Mouse (Mus musculus) intestine, embryonic 14.5 days (tissue): ENCODE measurements at regions not wholly inside any gene's neighbourhood (a gene's known extent, or its start where the extent isn't known, plus 50 kb on each side); places are given as distances from the start of the nearest gene placed in this dataset.

ENCODE experiments used
- ATAC-seq: fragments of 200-750 bp; cut with Nextera tagmentation; replicated peaks from 2 replicates; pipeline ENCODE4 v1.8.0; 2017; ENCODE audit warnings: low read depth, moderate number of reproducible peaks, moderate TSS enrichment, moderate library complexity; ENCODE audit not compliant: low FRiP score, low TSS enrichment
- DNase-seq: peaks from one replicate; pipeline ENCODE4 v3.0.0-alpha.2; 2018; ENCODE audit warnings: low spot score
- H3K27ac ChIP-seq: fragments of 300-500 bp; sonication (generic); 2 replicates; pipeline ENCODE4 v1.5.1; 2014; ENCODE audit warnings: low read depth, mild to moderate bottlenecking, control low read depth
- H3K27me3 ChIP-seq: fragments of 300-500 bp; sonication (generic); replicated peaks from 2 replicates; pipeline ENCODE4 v1.6.1; 2014; ENCODE audit warnings: low read length, control low read depth; ENCODE audit not compliant: control insufficient read depth, insufficient read depth
- H3K36me3 ChIP-seq: fragments of 300-500 bp; sonication (generic); 2 replicates; pipeline ENCODE4 v1.6.1; 2014; ENCODE audit warnings: low read length, control low read depth; ENCODE audit not compliant: control insufficient read depth, insufficient read depth
- H3K4me1 ChIP-seq: fragments of 300-500 bp; sonication (generic); replicated peaks from 2 replicates; pipeline ENCODE4 v1.6.1; 2014; ENCODE audit warnings: low read length, control low read depth, mixed read lengths; ENCODE audit not compliant: control insufficient read depth, insufficient read depth
- H3K4me2 ChIP-seq: fragments of 300-500 bp; sonication (generic); 2 replicates; pipeline ENCODE4 v1.6.1; 2014; ENCODE audit warnings: low read length
- H3K4me3 ChIP-seq: fragments of 300-500 bp; sonication (generic); 2 replicates; pipeline ENCODE4 v1.5.1; 2014; ENCODE audit warnings: low read depth, low read length, control low read depth, mixed read lengths
- H3K9ac ChIP-seq: fragments of 300-500 bp; sonication (generic); 2 replicates; pipeline ENCODE4 v1.6.1; 2014; ENCODE audit warnings: mild to moderate bottlenecking, low read length
- H3K9me3 ChIP-seq: fragments of 300-500 bp; sonication (generic); 2 replicates; pipeline ENCODE4 v1.6.1; 2016; ENCODE audit warnings: low read length, control low read depth; ENCODE audit not compliant: control insufficient read depth
- WGBS: fragments of 180-500 bp; shearing (Covaris S2); extraction: QIAGEN DNeasy Blood & Tissue Kit; methylation state at CpG from one replicate; pipeline ENCODE4 v1.1.7; 2014; 5-methylcytosine and 5-hydroxymethylcytosine counted together

DNA sequence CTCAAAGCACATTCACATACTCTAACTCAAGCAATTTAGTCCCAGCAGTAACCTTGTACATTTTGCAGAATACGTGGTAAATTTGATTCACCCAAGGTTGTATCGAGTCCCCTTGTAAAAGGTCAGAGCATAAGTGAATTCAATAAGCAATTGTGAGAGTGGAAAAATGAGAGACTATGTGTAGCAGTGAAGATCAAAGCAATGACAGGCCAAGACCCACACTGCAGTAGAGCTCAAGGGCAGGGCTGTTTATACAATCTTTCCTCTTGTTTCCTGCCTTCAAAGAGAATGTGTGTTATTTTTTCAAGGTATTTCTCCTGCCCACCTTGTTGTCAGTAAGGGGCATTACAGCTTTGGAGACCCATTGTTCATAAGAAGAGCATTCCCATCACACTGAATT, 311.4 kb upstream of the Cblb start:
- WGBS = 73% methylated on average over 2 of the region's 2 CpGs

GRCm38 (mm10) chr16:51722682-51723081, 308.3 kb upstream of the Cblb start:
- H3K36me3 ChIP-seq = no peaks in the 10 kb centered on the region
- no peaks in the 10 kb centered on the region for H3K27me3 ChIP-seq
- no peaks in the 10 kb centered on the region for H3K4me1 ChIP-seq
- DNase-seq = no peak
- 36% methylated on average over 4 of the region's 4 CpGs for WGBS
- no peak overlapping the region for H3K9ac ChIP-seq
- ATAC-seq = no peak
- H3K27ac ChIP-seq = no peak overlapping the region
- no peak overlapping the region for H3K4me3 ChIP-seq
- no peaks in the 10 kb centered on the region for H3K9me3 ChIP-seq
- H3K4me2 ChIP-seq = no peak overlapping the region

More for the DNA sequence above, 311.4 kb upstream of the Cblb start:
- ATAC-seq (no peak), DNase-seq (no peak)
- no peak overlapping the region for H3K9ac ChIP-seq
- H3K4me3 ChIP-seq = no peak overlapping the region
- no peaks in the 10 kb centered on the region for H3K9me3 ChIP-seq
- no peaks in the 10 kb centered on the region for H3K27me3 ChIP-seq
- no peaks in the 10 kb centered on the region for H3K36me3 ChIP-seq
- H3K4me2 ChIP-seq = no peak overlapping the region
- no peak overlapping the region for H3K27ac ChIP-seq
- H3K4me1 ChIP-seq = no peaks in the 10 kb centered on the region

- DNase-seq = no peak
- Histone ChIP-seq H3K36me3 (no peaks in the 10 kb centered on the region), H3K27me3 (no peaks in the 10 kb centered on the region), H3K9ac (no peak overlapping the region), H3K4me3 (no peak overlapping the region), H3K4me2 (no peak overlapping the region), H3K4me1 (no peaks in the 10 kb centered on the region), H3K27ac (no peak overlapping the region), H3K9me3 (no peaks in the 10 kb centered on the region)
- 87% methylated on average over 2 of the region's 2 CpGs for WGBS
- no peak for ATAC-seq
Measured at GRCm38 (mm10) chr16:51741875-51742274, 289.1 kb upstream of the Cblb start.

DNA sequence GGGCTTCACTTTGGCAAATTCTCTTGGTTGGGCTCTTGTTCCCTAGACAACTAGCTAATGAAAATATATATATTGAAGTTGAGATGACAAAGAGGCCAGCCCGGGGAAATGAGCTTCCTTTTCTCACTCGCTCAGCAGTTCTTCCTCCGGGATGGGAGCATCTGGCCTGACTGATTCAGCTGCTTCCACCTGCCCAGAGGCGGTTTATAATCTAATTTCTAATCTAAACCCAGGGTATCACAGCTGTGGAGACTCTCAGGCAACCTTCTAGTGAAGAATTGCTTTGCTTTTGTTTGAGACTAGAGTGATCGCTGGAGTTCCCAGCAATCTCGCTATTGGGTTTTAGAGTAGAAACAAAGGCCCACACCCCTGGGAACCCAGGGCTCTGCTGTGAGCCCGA, 279.1 kb upstream of the Cblb start:
- DNase-seq (no peak), ATAC-seq (no peak)
- Histone ChIP-seq H3K4me2 (no peak overlapping the region), H3K36me3 (no peaks in the 10 kb centered on the region), H3K4me1 (no peaks in the 10 kb centered on the region), H3K9me3 (no peaks in the 10 kb centered on the region), H3K4me3 (no peak overlapping the region), H3K9ac (no peak overlapping the region), H3K27ac (no peak overlapping the region), H3K27me3 (no peaks in the 10 kb centered on the region)
- WGBS = 58% methylated on average over 7 of the region's 7 CpGs

GRCm38 (mm10) chr16:51758361-51759227, 272.4 kb upstream of the Cblb start:
- WGBS = 59% methylated on average over 9 of the region's 9 CpGs
- Histone ChIP-seq H3K9me3 (no peaks in the 10 kb centered on the region), H3K9ac (no peak overlapping the region), H3K27me3 (no peaks in the 10 kb centered on the region), H3K27ac (no peak overlapping the region), H3K4me2 (no peak overlapping the region), H3K4me1 (no peaks in the 10 kb centered on the region), H3K36me3 (no peaks in the 10 kb centered on the region), H3K4me3 (no peak overlapping the region)
- ATAC-seq (no peak), DNase-seq (no peak)

- WGBS = 53% methylated on average over 4 of the region's 4 CpGs
- H3K36me3 ChIP-seq = no peaks in the 10 kb centered on the region
- H3K9ac ChIP-seq = no peak overlapping the region
- H3K9me3 ChIP-seq = no peaks in the 10 kb centered on the region
- no peaks in the 10 kb centered on the region for H3K27me3 ChIP-seq
- ATAC-seq (no peak), DNase-seq (no peak)
- H3K4me2 ChIP-seq = no peak overlapping the region
- no peak overlapping the region for H3K27ac ChIP-seq
- no peaks in the 10 kb centered on the region for H3K4me1 ChIP-seq
- H3K4me3 ChIP-seq = no peak overlapping the region
Measured at GRCm38 (mm10) chr16:51759228-51759647, 271.8 kb upstream of the Cblb start.

GRCm38 (mm10) chr16:51767556-51767955, 263.5 kb upstream of the Cblb start:
- H3K27ac ChIP-seq = no peak overlapping the region
- H3K4me3 ChIP-seq = no peak overlapping the region
- 51% methylated on average over 3 of the region's 3 CpGs for WGBS
- ATAC-seq (no peak), DNase-seq (no peak)
- H3K36me3 ChIP-seq = no peaks in the 10 kb centered on the region
- H3K27me3 ChIP-seq = no peaks in the 10 kb centered on the region
- H3K4me1 ChIP-seq = no peaks in the 10 kb centered on the region
- H3K9me3 ChIP-seq = no peaks in the 10 kb centered on the region
- no peak overlapping the region for H3K9ac ChIP-seq
- no peak overlapping the region for H3K4me2 ChIP-seq

DNA sequence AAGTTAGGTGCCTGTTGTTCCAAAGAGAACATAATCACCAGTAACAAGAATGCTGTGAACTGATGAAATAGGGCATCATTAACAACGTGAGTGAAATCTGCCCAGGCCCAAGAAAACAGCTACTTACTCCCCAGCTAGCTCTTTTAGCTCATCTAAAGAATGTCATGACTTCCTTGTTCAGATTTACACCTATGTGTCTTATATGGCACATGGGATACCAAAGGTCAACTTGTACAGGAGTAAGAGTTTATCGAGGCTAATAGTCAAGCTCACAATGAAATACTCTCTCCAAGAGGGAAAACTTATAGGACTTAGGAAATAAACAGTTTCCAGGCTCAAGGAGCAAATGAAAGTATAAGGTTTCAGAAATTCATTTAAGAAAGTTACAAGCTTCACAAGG, 252.1 kb upstream of the Cblb start:
- no peaks in the 10 kb centered on the region for H3K9me3 ChIP-seq
- H3K36me3 ChIP-seq = no peaks in the 10 kb centered on the region
- WGBS = 73% methylated on average over 2 of the region's 2 CpGs
- no peak overlapping the region for H3K27ac ChIP-seq
- H3K4me2 ChIP-seq = no peak overlapping the region
- H3K27me3 ChIP-seq = no peaks in the 10 kb centered on the region
- H3K9ac ChIP-seq = no peak overlapping the region
- H3K4me3 ChIP-seq = no peak overlapping the region
- no peaks in the 10 kb centered on the region for H3K4me1 ChIP-seq
- DNase-seq (no peak), ATAC-seq (no peak)

DNA sequence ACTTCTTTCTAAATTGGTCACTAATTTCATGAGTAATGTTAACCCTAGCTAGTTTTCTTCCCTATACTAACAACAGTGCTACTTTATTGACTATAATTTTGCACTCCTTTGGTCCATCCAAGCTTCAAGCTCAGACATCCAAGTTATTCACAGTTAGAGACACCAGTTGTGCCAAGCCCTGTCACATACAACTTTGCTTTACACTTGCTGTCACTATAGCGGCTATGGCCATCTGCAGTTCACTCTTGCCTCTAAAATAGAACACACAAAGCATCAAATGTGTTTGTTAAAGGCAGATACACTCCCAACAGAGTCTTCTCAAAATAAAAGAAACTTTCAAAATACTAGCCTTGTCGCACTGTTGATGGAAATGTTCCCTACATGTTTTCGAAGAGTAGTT, 236.0 kb upstream of the Cblb start:
- H3K9ac ChIP-seq = no peak overlapping the region
- DNase-seq (no peak), ATAC-seq (no peak)
- no peak overlapping the region for H3K27ac ChIP-seq
- no peaks in the 10 kb centered on the region for H3K27me3 ChIP-seq
- no peak overlapping the region for H3K4me2 ChIP-seq
- WGBS = 95% methylated on average over 3 of the region's 3 CpGs
- H3K36me3 ChIP-seq = no peaks in the 10 kb centered on the region
- no peak overlapping the region for H3K4me3 ChIP-seq
- H3K4me1 ChIP-seq = no peaks in the 10 kb centered on the region
- no peaks in the 10 kb centered on the region for H3K9me3 ChIP-seq
